Mouse (Mus musculus) adrenal gland, postnatal 10 days (tissue): ENCODE data around the gene Unc119. TPM values are rescaled to one million over a fixed set of nuclear protein-coding genes. Genes with fewer than 3 reads are reported as not detected.

Source experiments
- DNase-seq: peaks from one replicate; pipeline ENCODE4 v3.0.0; 2021; ENCODE audit warnings: mixed read lengths
- total RNA-seq, 2 experiments: library from RNA; stranded (reverse); gene quantifications; 2 replicates each; pipeline ENCODE4 v1.2.3; 2021

Gene Unc119
- total RNA-seq, 2 experiments from 2014 or later = 36.1 to 42.5 TPM

- no peak for DNase-seq
Observed at GRCm38 (mm10) chr11:78344328-78344889, 1.1 kb downstream of the Unc119 start.

- DNase-seq = peak; percentile 76
Observed at GRCm38 (mm10) chr11:78344890-78345715, 1.8 kb downstream of the Unc119 start.

GRCm38 (mm10) chr11:78345801-78346200, 2.5 kb downstream of the Unc119 start:
- peak; percentile 24 for DNase-seq

GRCm38 (mm10) chr11:78346326-78347069, 3.2 kb downstream of the Unc119 start:
- peak; percentile 59 for DNase-seq

- peak; percentile 85 for DNase-seq
Observed at GRCm38 (mm10) chr11:78347070-78347754, 3.9 kb downstream of the Unc119 start.

- no peak for DNase-seq
Observed at GRCm38 (mm10) chr11:78347908-78348307, 4.6 kb downstream of the Unc119 start.

GRCm38 (mm10) chr11:78348474-78348873, 5.2 kb downstream of the Unc119 start:
- DNase-seq = no peak

- DNase-seq = peak; percentile 26
Observed at GRCm38 (mm10) chr11:78349441-78350358, 6.4 kb downstream of the Unc119 start.

GRCm38 (mm10) chr11:78353081-78353480, 9.8 kb downstream of the Unc119 start:
- no peak for DNase-seq

- no peak for DNase-seq
Observed at GRCm38 (mm10) chr11:78354905-78355304, 11.6 kb downstream of the Unc119 start.

GRCm38 (mm10) chr11:78355471-78356238, 12.4 kb downstream of the Unc119 start:
- DNase-seq = peak; percentile 89

- DNase-seq = peak; percentile 65
Observed at GRCm38 (mm10) chr11:78358330-78359007, 15.2 kb downstream of the Unc119 start.

- peak; percentile 88 for DNase-seq
Observed at GRCm38 (mm10) chr11:78360125-78360788, 17.0 kb downstream of the Unc119 start.

GRCm38 (mm10) chr11:78360789-78361131, 17.5 kb downstream of the Unc119 start:
- no peak for DNase-seq

GRCm38 (mm10) chr11:78363309-78364007, 20.2 kb downstream of the Unc119 start:
- DNase-seq = no peak

GRCm38 (mm10) chr11:78364103-78364502, 20.8 kb downstream of the Unc119 start:
- DNase-seq = peak; percentile 75

GRCm38 (mm10) chr11:78367456-78368225, 24.4 kb downstream of the Unc119 start:
- DNase-seq = peak; percentile 50

- DNase-seq = no peak
Observed at GRCm38 (mm10) chr11:78370389-78370788, 27.1 kb downstream of the Unc119 start.
